Mouse (Mus musculus) cerebral cortex, adult 2 months (tissue): Measurements from ENCODE around the gene Arel1.

Source experiments
- WGBS: fragments of 180-500 bp; shearing (Covaris S2); methylation state at CpG from one replicate; pipeline ENCODE4 v1.1.7; 2018; 5-methylcytosine and 5-hydroxymethylcytosine counted together

Arel1 gene

GRCm38 (mm10) chr12:84947894-84948583 lies 22.7 kb downstream of the Arel1 start:
- WGBS, result 61% methylated on average over 2 of the region's 2 CpGs

GRCm38 (mm10) chr12:84944813-84945553 lies 25.7 kb downstream of the Arel1 start:
- 91% methylated on average over 9 of the region's 9 CpGs for WGBS

GRCm38 (mm10) chr12:84944150-84944812 lies 26.4 kb downstream of the Arel1 start:
- 96% methylated on average over 4 of the region's 4 CpGs for whole genome bisulfite sequencing

GRCm38 (mm10) chr12:84943006-84943952 lies 27.4 kb downstream of the Arel1 start:
- WGBS, result 88% methylated on average over 21 of the region's 21 CpGs

GRCm38 (mm10) chr12:84941717-84942116 lies 29.0 kb downstream of the Arel1 start:
- WGBS, result 85% methylated on average over 13 of the region's 13 CpGs

GRCm38 (mm10) chr12:84940343-84940742 lies 30.4 kb downstream of the Arel1 start:
- WGBS, result 93% methylated on average over 7 of the region's 7 CpGs

- 55% methylated on average over 7 of the region's 7 CpGs for WGBS
Observed at GRCm38 (mm10) chr12:84939117-84939516, 31.6 kb downstream of the Arel1 start.

GRCm38 (mm10) chr12:84935343-84935742 lies 35.4 kb downstream of the Arel1 start:
- 85% methylated on average over 5 of the region's 5 CpGs for WGBS

GRCm38 (mm10) chr12:84932210-84932609 lies 38.5 kb downstream of the Arel1 start:
- WGBS, result 94% methylated on average over 6 of the region's 6 CpGs

GRCm38 (mm10) chr12:84926542-84926941 lies 44.2 kb downstream of the Arel1 start:
- 93% methylated on average over 6 of the region's 6 CpGs for WGBS

GRCm38 (mm10) chr12:84924324-84924723 lies 46.4 kb downstream of the Arel1 start:
- 54% methylated on average over 5 of the region's 5 CpGs for WGBS

GRCm38 (mm10) chr12:84921881-84922419 lies 48.8 kb downstream of the Arel1 start:
- WGBS, result 72% methylated on average over 8 of the region's 8 CpGs

- WGBS, result 84% methylated on average over 6 of the region's 6 CpGs
Observed at GRCm38 (mm10) chr12:84918809-84919208, 51.9 kb downstream of the Arel1 start.

- 64% methylated on average over 3 of the region's 3 CpGs for WGBS
Observed at GRCm38 (mm10) chr12:84917799-84918198, 52.9 kb downstream of the Arel1 start.

- 86% methylated on average over 5 of the region's 5 CpGs for WGBS
Observed at GRCm38 (mm10) chr12:84914959-84915358, 55.7 kb downstream of the Arel1 start.

- 63% methylated on average over 4 of the region's 4 CpGs for WGBS
Observed at GRCm38 (mm10) chr12:84912652-84913104, 58.0 kb downstream of the Arel1 start.

- WGBS, result 76% methylated on average over 2 of the region's 2 CpGs
Observed at GRCm38 (mm10) chr12:84911640-84912039, 59.1 kb downstream of the Arel1 start.

- WGBS, result 86% methylated on average over 4 of the region's 4 CpGs
Observed at GRCm38 (mm10) chr12:84910066-84910465, 60.6 kb downstream of the Arel1 start.

- 42% methylated on average over 10 of the region's 10 CpGs for WGBS
Observed at GRCm38 (mm10) chr12:84907627-84908480, 62.8 kb downstream of the Arel1 start.

- WGBS, result 37% methylated on average over 12 of the region's 12 CpGs
Observed at GRCm38 (mm10) chr12:84907024-84907626, 63.6 kb downstream of the Arel1 start.
